Mouse (Mus musculus): ENCODE data around the gene Camta1.

DNA sequence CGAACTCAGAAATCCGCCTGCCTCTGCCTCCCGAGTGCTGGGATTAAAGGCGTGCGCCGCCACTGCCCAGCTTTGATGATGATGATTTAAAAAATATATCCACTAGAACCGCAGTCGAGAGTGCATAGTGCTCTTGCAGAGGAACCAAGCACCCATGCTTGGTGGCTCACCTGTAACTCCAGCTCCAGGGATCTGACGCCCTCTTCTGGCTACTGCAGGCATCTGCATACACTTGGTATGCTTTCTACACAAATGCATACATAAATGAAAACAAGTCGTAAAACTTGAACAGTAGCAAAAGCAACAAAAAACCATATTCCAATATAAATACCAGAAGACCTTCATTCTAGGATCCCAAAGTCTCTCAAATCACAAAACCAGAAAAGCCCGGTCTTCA is 896.1 kb downstream of the Camta1 start:
- TF ChIP-seq EP300 (IDR thresholded peaks at IDR 0.05; ENCODE audit: low read depth) (no peak), CTCF (IDR thresholded peaks at IDR 0.05; ENCODE audit: low read depth) (no peak; the same call in 1 of the 2 replicates)
